Mouse (Mus musculus): ENCODE data around the gene Panx2.

DNA sequence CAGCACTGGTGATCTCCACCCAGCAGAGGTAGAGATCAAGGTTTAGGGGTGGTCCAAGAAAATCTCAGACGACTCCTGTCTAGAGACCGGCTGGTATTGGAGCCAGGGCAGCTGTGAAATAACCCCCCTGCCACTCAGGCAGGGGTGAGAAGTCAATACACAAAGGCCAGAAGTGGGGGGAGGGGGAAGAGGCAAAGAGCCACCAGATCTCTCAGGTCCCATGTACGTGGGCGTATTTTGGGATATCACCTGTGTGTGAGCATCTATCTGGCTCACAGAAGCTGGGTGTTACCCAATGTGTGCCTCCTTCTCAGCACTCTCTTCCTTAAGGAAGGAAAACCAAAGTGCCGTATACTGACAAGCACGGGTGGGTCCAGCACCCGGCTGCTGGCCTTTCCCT is 3.5 kb downstream of the Panx2 start:
- TF ChIP-seq USF1 (IDR thresholded peaks at IDR 0.05; ENCODE audit: low read depth) (no peak), MYOD1 (IDR thresholded peaks at IDR 0.05; ENCODE audit: control insufficient read depth in 1 of 3, insufficient read length in 2 of 3, low read depth in 2 of 3) (no peak), MAX (IDR thresholded peaks at IDR 0.05; ENCODE audit: low read depth) (no peak), POLR2A (IDR thresholded peaks at IDR 0.05; ENCODE audit: insufficient read length, low read depth) (no peak), E2F4 (IDR thresholded peaks at IDR 0.05; ENCODE audit: insufficient read depth) (no peak), POLR2AphosphoS2 (IDR thresholded peaks at IDR 0.05; ENCODE audit: insufficient read length, low read depth) (no peak)
